Mouse (Mus musculus) heart, embryonic 16.5 days (tissue): Measurements from ENCODE around the gene Fuom. TPM values are rescaled to one million over a fixed set of nuclear protein-coding genes. Genes with fewer than 3 reads are reported as not detected.
A peak's percentile ranks its signal among the peaks of the same experiment; 100 is the strongest.

ENCODE experiments used
- ATAC-seq: fragments of 200-750 bp; cut with Nextera tagmentation; replicated peaks from 2 replicates; pipeline ENCODE4 v1.8.0; 2017; ENCODE audit warnings: moderate number of reproducible peaks; ENCODE audit not compliant: insufficient read depth, low FRiP score; ENCODE audit errors: extremely low read depth
- H3K27ac ChIP-seq: fragments of 300-500 bp; sonication (generic); 2 replicates; pipeline ENCODE4 v1.5.1; 2014; ENCODE audit warnings: mild to moderate bottlenecking, low read length, control low read depth, moderate library complexity
- H3K27me3 ChIP-seq: fragments of 300-500 bp; sonication (generic); 2 replicates; pipeline ENCODE4 v1.6.1; 2014; ENCODE audit warnings: low read length, mixed read lengths; ENCODE audit not compliant: control insufficient read depth, insufficient read depth
- H3K36me3 ChIP-seq: fragments of 300-500 bp; sonication (generic); 2 replicates; pipeline ENCODE4 v1.6.1; 2014; ENCODE audit not compliant: control insufficient read depth, insufficient read depth
- H3K4me1 ChIP-seq: fragments of 300-500 bp; sonication (generic); 2 replicates; pipeline ENCODE4 v1.6.1; 2014; ENCODE audit warnings: low read length, mixed read lengths; ENCODE audit not compliant: control insufficient read depth, insufficient read depth
- H3K4me2 ChIP-seq: fragments of 300-500 bp; sonication (generic); 2 replicates; pipeline ENCODE4 v1.6.1; 2014; ENCODE audit warnings: low read depth, mild to moderate bottlenecking, control low read depth, low read length
- H3K4me3 ChIP-seq: fragments of 300-500 bp; sonication (generic); 2 replicates; pipeline ENCODE4 v1.5.1; 2014; ENCODE audit warnings: mild to moderate bottlenecking, control low read depth, low read length
- H3K9ac ChIP-seq: fragments of 300-500 bp; sonication (generic); 2 replicates; pipeline ENCODE4 v1.6.1; 2014; ENCODE audit warnings: low read length, control low read depth
- H3K9me3 ChIP-seq: fragments of 300-500 bp; sonication (generic); replicated peaks from 2 replicates; pipeline ENCODE4 v1.6.1; 2016; ENCODE audit warnings: low read length; ENCODE audit not compliant: control insufficient read depth
- WGBS: fragments of 180-500 bp; shearing (Covaris S2); extraction: QIAGEN DNeasy Blood & Tissue Kit; methylation state at CpG from one replicate; pipeline ENCODE4 v1.1.7; 2014; 5-methylcytosine and 5-hydroxymethylcytosine counted together
- polyA plus RNA-seq: library from polyadenylated mRNA; unstranded; fragments of >200 nt; fragmentation: Nextera tagmentation; extraction: Ambion mirVana; gene quantifications from 2 replicates; pipeline ENCODE4 v1.2.1, GENCODE M21; 2015

Fuom gene
- polyA plus RNA-seq, 1 experiment from 2014 or later: 93.9 TPM

- WGBS: under 1% methylated on average over 34 of the region's 34 CpGs
- Histone ChIP-seq H3K27me3 (peaks cover 94% of the 10 kb centered on the region), H3K27ac (no peak overlapping the region), H3K9ac (no peak overlapping the region), H3K9me3 (no peaks in the 10 kb centered on the region), H3K36me3 (no peaks in the 10 kb centered on the region), H3K4me2 (peak overlapping the region; percentile 87), H3K4me1 (peaks cover 22% of the 10 kb centered on the region), H3K4me3 (peak overlapping the region; percentile 53)
- ATAC-seq: 0 out of 2 replicates have a peak, but pooled peaks have one; percentile 69
These were observed 53.0 kb downstream of the Fuom start for GRCm38 (mm10) chr7:140049115-140049689.

- peak within 1 kb of the TSS; percentile 53 for H3K4me3 ChIP-seq
- no peak within 1 kb of the TSS for H3K9ac ChIP-seq
- no peaks in the 10 kb centered on the region for H3K9me3 ChIP-seq
- no peak within 1 kb of the TSS for H3K27ac ChIP-seq
- H3K36me3 ChIP-seq: no peaks in the 10 kb centered on the region
- peak within 1 kb of the TSS; percentile 87 for H3K4me2 ChIP-seq
- 2% methylated on average over 56 of the region's 56 CpGs for whole genome bisulfite sequencing
- H3K27me3 ChIP-seq: peaks cover 93% of the 10 kb centered on the region
- peaks cover 22% of the 10 kb centered on the region for H3K4me1 ChIP-seq
- ATAC-seq: no peak; the same call in 1 of the 2 replicates
These were observed 53.7 kb downstream of the Fuom start, which contains the start of gene Msx3 for GRCm38 (mm10) chr7:140048361-140049114. Gene Msx3, minus strand, starts transcription at chr7:140049089.

- no peaks in the 10 kb centered on the region for H3K9me3 ChIP-seq
- H3K4me3 ChIP-seq: peak overlapping the region; percentile 53
- 1% methylated on average over 33 of the region's 33 CpGs for WGBS
- H3K36me3 ChIP-seq: no peaks in the 10 kb centered on the region
- peaks cover 22% of the 10 kb centered on the region for H3K4me1 ChIP-seq
- no peak overlapping the region for H3K9ac ChIP-seq
- no peak for ATAC-seq
- peaks cover 87% of the 10 kb centered on the region for H3K27me3 ChIP-seq
- H3K4me2 ChIP-seq: peak overlapping the region; percentile 87
- H3K27ac ChIP-seq: no peak overlapping the region
These were observed 54.4 kb downstream of the Fuom start for GRCm38 (mm10) chr7:140047811-140048311.

Other genes with a start within 250 kb of the Fuom start
- gene Kndc1, start 207.7 kb downstream of the Fuom start, polyA plus RNA-seq: 0.37 and 0.47 TPM in 2 replicates
- 0.71 and 2.0 TPM in 2 replicates for gene Utf1, start 158.7 kb downstream of the Fuom start, polyA plus RNA-seq
- gene 6430531B16Rik, start 123.7 kb downstream of the Fuom start, polyA plus RNA-seq: 0.66 and 0.69 TPM in 2 replicates
- 1.7 and 2.8 TPM in 2 replicates for gene Adam8, start 109.9 kb downstream of the Fuom start, polyA plus RNA-seq
- gene Zfp511, start 66.0 kb downstream of the Fuom start, polyA plus RNA-seq: 32.1 and 36.5 TPM in 2 replicates
- 34.6 and 39.9 TPM in 2 replicates for gene Tubgcp2, start 65.8 kb downstream of the Fuom start, polyA plus RNA-seq
- gene Msx3, start 53.4 kb downstream of the Fuom start, polyA plus RNA-seq: not detected in 2 replicates
- 0.47 and 0.66 TPM in 2 replicates for gene Caly, start 19.9 kb downstream of the Fuom start, polyA plus RNA-seq
- 2.3 TPM in 1 of 2 replicates, not detected in the other for gene Prap1, start 9.0 kb downstream of the Fuom start, polyA plus RNA-seq
- gene Paox, start 13.4 kb upstream of the Fuom start, polyA plus RNA-seq: 9.5 and 12.9 TPM in 2 replicates
- gene Echs1, start 14.0 kb upstream of the Fuom start, polyA plus RNA-seq: 244 and 266 TPM in 2 replicates
- gene Mtg1, start 35.1 kb upstream of the Fuom start, polyA plus RNA-seq: 34.1 and 36.8 TPM in 2 replicates
- 0.09 and 0.12 TPM in 2 replicates for gene Sprn, start 52.4 kb upstream of the Fuom start, polyA plus RNA-seq
- gene Olfr522, start 62.3 kb upstream of the Fuom start, polyA plus RNA-seq: not detected in 2 replicates
- gene Olfr523, start 70.8 kb upstream of the Fuom start, polyA plus RNA-seq: not detected in 2 replicates
- 0.27 and 0.43 TPM in 2 replicates for gene Olfr524, start 103.5 kb upstream of the Fuom start, polyA plus RNA-seq
- gene Cd163l1, start 115.8 kb upstream of the Fuom start, polyA plus RNA-seq: 5.2 and 10.4 TPM in 2 replicates
- gene 5830411N06Rik, start 144.8 kb upstream of the Fuom start, polyA plus RNA-seq: 0.31 and 1.4 TPM in 2 replicates
- gene Olfr525, start 218.4 kb upstream of the Fuom start, polyA plus RNA-seq: not detected in 2 replicates
- not detected in 2 replicates for gene Olfr527, start 231.6 kb upstream of the Fuom start, polyA plus RNA-seq